Mouse (Mus musculus): ENCODE measurements at regions not wholly inside any gene's neighbourhood (a gene's known extent, or its start where the extent isn't known, plus 50 kb on each side); places are given as distances from the start of the nearest gene placed in this dataset.

GRCm38 (mm10) chr10:111073851-111074430 lies 64.0 kb upstream of the Zdhhc17 start:
- TF ChIP-seq CTCF (IDR thresholded peaks at IDR 0.05; ENCODE audit: borderline replicate concordance, insufficient read depth, low read depth, low read length) (no peak), POLR2A (IDR thresholded peaks at IDR 0.05; ENCODE audit: borderline replicate concordance, insufficient read depth, low read length) (no peak)

Data from cerebellum, adult 2 months (tissue).